In genomic region chr19:43388017-43388904, GRCm38 (mm10) we compare ENCODE assay signal across 9 mouse cellular contexts. TPM values are rescaled to one million over a fixed set of nuclear protein-coding genes. Genes with fewer than 3 reads are reported as not detected.
DNase-seq lines count a peak whose midpoint lies in the region; ATAC-seq lines count a peak whose summit lies in the region.
"Had no signal": no experiment of that assay in that cellular context is flagged by ENCODE, and none has a peak within 500 bp of the region (broad histone marks: within the 10 kb centered on the region; RNA-seq: fewer than 3 reads in every experiment).

TSS of gene Hpse2 (minus strand) at chr19:43388355.

- H3K4me1 ChIP-seq in heart, embryonic 16.5 days (ENCODE audit: control insufficient read depth, insufficient read depth, low read length) = peaks cover 22% of the 10 kb centered on the region
- peaks cover 11% of the 10 kb centered on the region; the same call in 1 of the 2 replicates for H3K4me1 ChIP-seq in embryonic facial prominence, embryonic 12.5 days
- H3K4me1 ChIP-seq in hindbrain, embryonic 16.5 days (ENCODE audit: control insufficient read depth, insufficient read depth, low read depth, low read length) = peaks cover 20% of the 10 kb centered on the region
- peaks cover 24% of the 10 kb centered on the region for H3K4me1 ChIP-seq in neural tube, embryonic 12.5 days
- H3K4me1 ChIP-seq: liver, embryonic 15.5 days had no signal

- DNase-seq in heart, adult 11 months = no peak
- DNase-seq in left cerebral cortex, adult 18-20 months (ENCODE audit: low spot score in 2 of 2) = no peak
- no peak for DNase-seq in ovary, postnatal 14 days (ENCODE audit: low spot score)
- DNase-seq in adrenal gland, postnatal 14 days = no peak

- no peak within 1 kb of the TSS for H3K27ac ChIP-seq in heart, embryonic 16.5 days (ENCODE audit: low read length)
- H3K27ac ChIP-seq in embryonic facial prominence, embryonic 12.5 days = peak within 1 kb of the TSS; percentile 84
- H3K27ac ChIP-seq in hindbrain, embryonic 16.5 days (ENCODE audit: low read depth, low read length) = no peak within 1 kb of the TSS
- H3K27ac ChIP-seq in neural tube, embryonic 12.5 days = no peak within 1 kb of the TSS
- H3K27ac ChIP-seq: liver, embryonic 15.5 days had no signal

- ATAC-seq in heart, embryonic 16.5 days (replicated peaks; ENCODE audit: extremely low read depth, insufficient read depth, low FRiP score) = no peak
- ATAC-seq in embryonic facial prominence, embryonic 12.5 days (ENCODE audit: insufficient number of reproducible peaks, insufficient read depth, low FRiP score, low TSS enrichment) = no peak
- no peak for ATAC-seq in hindbrain, embryonic 16.5 days
- no peak for ATAC-seq in neural tube, embryonic 12.5 days (ENCODE audit: low FRiP score, low read depth)

- 4% methylated on average over 18 of the region's 18 CpGs for WGBS in heart, embryonic 16.5 days
- WGBS in embryonic facial prominence, embryonic 12.5 days = 1% methylated on average over 18 of the region's 18 CpGs
- WGBS in hindbrain, embryonic 16.5 days = 3% methylated on average over 18 of the region's 18 CpGs
- WGBS in neural tube, embryonic 12.5 days = 2% methylated on average over 18 of the region's 18 CpGs

- H3K9ac ChIP-seq in heart, embryonic 16.5 days (ENCODE audit: low read length) = no peak within 1 kb of the TSS
- H3K9ac ChIP-seq in embryonic facial prominence, embryonic 12.5 days = peak within 1 kb of the TSS; percentile 63
- no peak within 1 kb of the TSS for H3K9ac ChIP-seq in hindbrain, embryonic 16.5 days (ENCODE audit: low read depth, low read length)
- no peak within 1 kb of the TSS for H3K9ac ChIP-seq in neural tube, embryonic 12.5 days
- H3K9ac ChIP-seq: liver, embryonic 15.5 days had no signal

- peak within 1 kb of the TSS; percentile 72 for H3K4me2 ChIP-seq in heart, embryonic 16.5 days (ENCODE audit: low read depth, low read length)
- peak within 1 kb of the TSS; percentile 62 for H3K4me2 ChIP-seq in embryonic facial prominence, embryonic 12.5 days (replicated peaks)
- H3K4me2 ChIP-seq in hindbrain, embryonic 16.5 days (ENCODE audit: low read length) = peak within 1 kb of the TSS; percentile 41
- H3K4me2 ChIP-seq in neural tube, embryonic 12.5 days (replicated peaks) = peak within 1 kb of the TSS; percentile 60
- H3K4me2 ChIP-seq: liver, embryonic 15.5 days had no signal

- peaks cover 54% of the 10 kb centered on the region for H3K27me3 ChIP-seq in heart, embryonic 16.5 days (ENCODE audit: control insufficient read depth, insufficient read depth, low read length)
- H3K27me3 ChIP-seq in embryonic facial prominence, embryonic 12.5 days = peaks cover 39% of the 10 kb centered on the region
- peaks cover 47% of the 10 kb centered on the region for H3K27me3 ChIP-seq in hindbrain, embryonic 16.5 days (replicated peaks; ENCODE audit: control insufficient read depth, insufficient read depth, low read length)
- peaks cover 58% of the 10 kb centered on the region for H3K27me3 ChIP-seq in neural tube, embryonic 12.5 days (replicated peaks)

- H3K9me3 ChIP-seq in heart, embryonic 16.5 days (replicated peaks; ENCODE audit: control insufficient read depth, low read length) = no peaks in the 10 kb centered on the region
- no peaks in the 10 kb centered on the region for H3K9me3 ChIP-seq in embryonic facial prominence, embryonic 12.5 days
- H3K9me3 ChIP-seq in hindbrain, embryonic 16.5 days (ENCODE audit: control insufficient read depth, low read length) = no peaks in the 10 kb centered on the region
- no peaks in the 10 kb centered on the region for H3K9me3 ChIP-seq in neural tube, embryonic 12.5 days
- H3K9me3 ChIP-seq: liver, embryonic 15.5 days had no signal

- H3K36me3 ChIP-seq in heart, embryonic 16.5 days (ENCODE audit: control insufficient read depth, insufficient read depth) = no peaks in the 10 kb centered on the region
- no peaks in the 10 kb centered on the region for H3K36me3 ChIP-seq in embryonic facial prominence, embryonic 12.5 days
- H3K36me3 ChIP-seq in hindbrain, embryonic 16.5 days (ENCODE audit: control insufficient read depth, insufficient read depth, low read length) = no peaks in the 10 kb centered on the region
- no peaks in the 10 kb centered on the region for H3K36me3 ChIP-seq in neural tube, embryonic 12.5 days
- H3K36me3 ChIP-seq: liver, embryonic 15.5 days had no signal

- peak within 1 kb of the TSS; percentile 52 for H3K4me3 ChIP-seq in heart, embryonic 16.5 days (ENCODE audit: low read length)
- peak within 1 kb of the TSS; percentile 48 for H3K4me3 ChIP-seq in embryonic facial prominence, embryonic 12.5 days
- H3K4me3 ChIP-seq in hindbrain, embryonic 16.5 days (ENCODE audit: low read length) = peak within 1 kb of the TSS; percentile 12
- H3K4me3 ChIP-seq in neural tube, embryonic 12.5 days = peak within 1 kb of the TSS; percentile 11; the same call in 1 of the 2 replicates
- H3K4me3 ChIP-seq: liver, embryonic 15.5 days had no signal

RNA-seq across cellular contexts. Expression of gene Hpse2, which starts in this region (rescaled TPM):
- 0.96 and 0.99 TPM in 2 replicates for polyA plus RNA-seq in heart, embryonic 16.5 days (2015; fragmentation: Nextera tagmentation; extraction: Ambion mirVana)
- polyA plus RNA-seq in embryonic facial prominence, embryonic 12.5 days (2016; fragmentation: Nextera tagmentation; extraction: Ambion mirVana) = 12.4 and 14.9 TPM in 2 replicates
- 0.14 and 0.20 TPM in 2 replicates for polyA plus RNA-seq in hindbrain, embryonic 16.5 days (2015; fragmentation: Nextera tagmentation; extraction: Ambion mirVana)
- polyA plus RNA-seq in neural tube, embryonic 12.5 days (2016; fragmentation: Nextera tagmentation; extraction: Ambion mirVana) = 1.4 and 2.2 TPM in 2 replicates
- total RNA-seq in left cerebral cortex, adult 18-20 months (2021) = not detected
- total RNA-seq in adrenal gland, postnatal 14 days (2021) = not detected in 2 replicates
- polyA plus RNA-seq: liver, embryonic 15.5 days had no signal
